Mouse (Mus musculus) heart, postnatal 36 days (tissue): Measurements from ENCODE around the gene Syf2. TPM values are rescaled to one million over a fixed set of nuclear protein-coding genes. Genes with fewer than 3 reads are reported as not detected.
A peak's percentile ranks its signal among the peaks of the same experiment; 100 is the strongest.
"Not testable (repeated sequence)": the region's sequence is repeated elsewhere in the genome, so short reads cannot be mapped to it uniquely, and the experiment has no call there.

Experiments
- DNase-seq, 2 experiments: peaks; one replicate each; pipeline ENCODE4 v3.0.0; 2021 to 2022
- intact Hi-C: fragments of 180-260 bp; cut with DNase I; formaldehyde crosslinking; loops from one replicate; pipeline ENCODE4 v1.15.1; 2025
- total RNA-seq, 2 experiments: library from RNA; stranded (reverse); gene quantifications; 2 replicates each; pipeline ENCODE4 v1.2.3; 2021

Gene Syf2
- 10 to 100 TPM; 56.1 to 65.6 TPM for total RNA-seq

DNA sequence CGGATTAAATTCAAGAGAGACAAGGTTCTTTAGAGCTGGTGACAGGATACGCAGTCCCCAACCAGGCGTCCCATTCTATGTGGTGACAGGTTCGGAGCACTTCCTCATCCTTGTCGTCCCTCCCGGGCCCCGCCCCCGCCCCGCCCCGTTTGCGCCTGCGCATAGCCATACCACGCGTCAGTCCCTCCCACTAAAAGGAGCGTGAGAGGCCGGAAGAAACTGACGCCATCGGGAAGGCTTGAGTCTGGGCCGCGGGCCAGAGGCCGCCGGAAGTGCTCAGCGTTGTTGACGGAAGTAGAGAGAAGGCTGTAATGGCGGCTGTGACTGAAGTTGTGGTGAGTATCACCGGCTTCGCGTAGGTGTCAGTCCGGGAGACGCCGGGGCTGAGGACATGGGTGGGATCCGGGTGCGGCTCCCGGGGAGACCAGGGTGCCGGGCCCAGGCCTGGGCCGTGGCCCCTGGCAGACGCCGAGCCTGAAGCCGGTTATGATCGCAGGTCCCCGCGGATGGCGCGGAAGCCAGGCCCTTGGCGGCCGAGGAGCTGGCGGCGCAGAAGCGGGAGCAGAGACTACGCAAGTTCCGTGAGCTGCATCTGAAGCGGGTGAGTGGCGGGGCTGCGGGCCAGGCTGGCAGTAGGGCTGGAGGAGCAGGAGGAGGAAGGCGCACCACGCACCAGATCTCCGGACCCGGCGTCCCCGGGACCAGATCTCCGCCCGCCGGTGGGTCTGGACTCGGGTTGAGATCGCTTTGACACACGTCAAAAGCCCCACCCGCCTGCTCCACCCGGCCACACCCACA, at the start of gene Syf2:
TSS of gene Syf2 (plus strand) at position 215 of the 798 bp plus-strand sequence.
- DNase-seq, result peak; percentile 92
- intact Hi-C loops, result loop anchor here (5.0 kb wide), 2 partner anchors 401 to 421 kb away; partner anchors contain the start of gene Srrm1

DNA sequence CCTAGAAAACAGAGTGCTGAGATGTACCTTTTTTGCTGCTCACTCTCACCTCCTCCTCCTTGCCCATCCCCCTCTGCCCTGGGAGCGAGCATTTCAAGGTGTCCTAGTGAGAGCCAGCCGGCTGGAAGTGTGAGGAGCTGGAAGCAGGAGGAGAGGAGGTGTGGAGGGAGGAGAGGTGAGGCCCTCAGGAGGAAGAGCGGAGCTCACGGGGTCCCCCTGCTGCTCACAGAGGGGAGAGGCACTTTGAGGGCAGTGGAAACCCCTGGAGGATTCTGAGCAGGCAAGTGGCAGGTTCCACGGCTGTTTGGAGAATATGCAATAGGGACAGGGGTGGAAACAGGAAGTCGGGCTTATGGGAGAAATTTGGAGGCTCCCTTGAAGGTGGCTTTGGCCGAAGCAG, 47.4 kb upstream of the Syf2 start:
- intact Hi-C loops, result no loop called here
- peak in 1 of 2 experiments; percentile 15 for DNase-seq

DNA sequence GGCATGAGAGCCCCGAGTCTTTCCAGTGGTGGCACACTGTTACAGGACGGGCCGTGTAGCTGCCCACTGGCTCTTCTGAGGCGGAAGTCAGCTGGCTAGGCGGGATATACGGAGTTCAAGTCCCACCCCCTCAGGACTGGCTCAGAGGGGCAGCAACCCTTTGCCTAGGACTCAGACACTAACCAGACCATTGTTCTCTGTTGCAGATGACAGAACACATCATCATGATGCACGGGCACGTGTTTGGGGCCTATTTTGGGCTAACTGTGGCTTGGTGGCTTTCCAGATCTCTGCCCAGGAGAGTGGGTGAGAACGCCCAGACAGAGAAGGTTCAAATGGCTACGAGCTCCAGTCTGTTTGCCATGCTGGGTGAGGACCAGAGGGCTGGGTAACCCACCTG, 46.9 kb upstream of the Syf2 start:
- peak; percentile 14 to 23 for DNase-seq
- intact Hi-C loops, result no loop called here

DNA sequence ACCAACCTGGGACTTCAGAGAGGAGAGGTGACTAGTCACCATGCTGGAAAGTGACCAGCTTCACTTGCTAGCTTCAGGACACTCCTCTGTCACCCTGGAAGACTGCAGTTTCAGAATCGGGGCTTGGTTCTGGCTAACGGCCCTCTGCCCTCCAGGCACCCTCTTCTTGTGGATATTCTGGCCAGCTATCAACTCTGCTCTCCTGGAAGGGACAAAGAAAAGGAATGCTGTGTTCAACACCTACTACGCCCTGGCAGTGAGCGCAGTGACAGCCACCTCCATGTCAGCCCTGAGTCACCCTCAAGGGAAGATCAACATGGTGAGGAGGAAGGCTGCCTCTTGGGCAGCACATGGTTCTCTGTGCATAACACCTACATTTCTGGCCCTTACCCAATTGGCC, 46.3 kb upstream of the Syf2 start:
- intact Hi-C loops, result no loop called here
- DNase-seq, result no peak

DNA sequence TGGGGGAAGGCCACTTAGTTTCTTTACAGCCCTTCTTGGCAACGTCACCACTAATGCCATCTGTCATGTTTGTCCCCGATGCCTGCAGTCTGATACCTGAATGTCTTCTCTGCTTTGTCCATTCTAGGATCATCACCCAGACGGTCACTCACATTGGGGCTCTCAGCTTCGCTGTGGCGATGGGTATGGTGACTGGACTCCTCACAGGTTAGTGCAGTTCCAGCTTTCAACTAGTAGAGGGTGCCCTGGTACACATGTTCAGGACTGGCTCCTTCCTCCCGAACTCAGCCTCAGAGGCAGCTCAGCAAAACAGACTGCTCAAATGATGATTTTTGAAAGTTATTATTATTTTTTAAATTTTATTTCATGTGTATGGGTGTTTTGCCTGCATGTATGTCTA, 38.6 kb upstream of the Syf2 start:
- DNase-seq, result peak; percentile 57 to 69
- intact Hi-C loops, result loop anchor here (5.0 kb wide), 1 partner anchor 65 kb away; no protein-coding TSS in a partner anchor

DNA sequence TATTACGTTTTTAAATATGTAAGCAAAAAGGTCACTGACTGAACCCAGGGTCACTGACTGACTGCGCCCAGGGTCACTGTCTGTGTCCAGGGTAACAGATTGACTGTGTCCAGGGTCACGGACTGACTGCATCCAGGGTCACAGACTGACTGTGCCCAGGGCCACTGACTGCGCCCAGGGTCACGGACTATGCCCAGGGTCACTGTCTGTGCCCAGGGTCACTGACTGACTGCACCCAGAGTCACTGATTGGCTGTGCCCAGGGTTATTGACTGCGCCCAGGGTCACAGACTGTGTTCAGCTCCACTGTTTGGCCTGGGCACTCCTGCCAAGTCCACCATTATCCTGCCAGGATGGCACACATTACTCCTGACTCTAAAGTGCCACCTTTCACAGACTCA, 33.4 kb upstream of the Syf2 start:
- DNase-seq, result no peak
- intact Hi-C loops, result no loop called here

DNA sequence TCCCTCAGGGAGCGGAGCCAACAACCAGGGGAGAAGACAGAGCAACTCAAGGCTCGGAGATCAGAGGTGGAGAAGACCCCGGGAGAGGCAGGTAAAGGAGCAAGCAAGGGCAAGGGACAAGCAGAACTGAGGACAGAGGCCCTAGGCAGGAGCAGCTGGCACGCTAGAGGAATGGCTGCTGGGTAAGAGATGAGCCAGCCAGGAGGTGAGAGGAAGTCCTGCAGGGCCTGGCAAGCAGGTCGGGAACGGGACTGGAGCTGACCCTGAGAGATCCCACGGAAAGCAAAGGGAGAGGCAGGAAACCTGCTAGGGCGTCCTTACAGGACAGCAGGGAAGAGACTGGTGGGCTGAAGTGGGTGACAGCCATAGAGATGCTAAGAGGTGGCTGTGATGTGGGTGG, 29.6 kb upstream of the Syf2 start:
- DNase-seq, result no peak

DNA sequence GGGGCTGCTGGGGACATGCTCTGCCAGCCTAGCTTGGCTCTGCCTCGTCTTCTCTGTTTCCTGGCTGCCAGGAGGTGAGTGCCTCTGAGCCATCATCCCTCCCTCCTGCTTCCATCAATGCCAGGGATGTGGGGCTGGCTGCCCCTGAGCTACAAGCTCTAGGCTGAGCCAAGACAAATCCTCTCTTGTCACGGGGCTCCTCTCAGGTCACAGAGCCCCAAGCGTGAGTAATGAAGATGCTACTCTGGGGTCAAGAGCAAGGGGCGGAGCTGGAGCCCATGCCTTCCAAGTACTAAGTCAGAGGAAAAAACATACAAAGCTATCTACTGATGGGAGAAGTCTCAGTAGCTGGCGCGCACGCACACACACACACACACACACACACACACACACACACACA, 27.7 kb upstream of the Syf2 start:
- intact Hi-C loops, result no loop called here
- no peak for DNase-seq

More for the DNA sequence above, 29.6 kb upstream of the Syf2 start:
- intact Hi-C loops, result no loop called here

DNA sequence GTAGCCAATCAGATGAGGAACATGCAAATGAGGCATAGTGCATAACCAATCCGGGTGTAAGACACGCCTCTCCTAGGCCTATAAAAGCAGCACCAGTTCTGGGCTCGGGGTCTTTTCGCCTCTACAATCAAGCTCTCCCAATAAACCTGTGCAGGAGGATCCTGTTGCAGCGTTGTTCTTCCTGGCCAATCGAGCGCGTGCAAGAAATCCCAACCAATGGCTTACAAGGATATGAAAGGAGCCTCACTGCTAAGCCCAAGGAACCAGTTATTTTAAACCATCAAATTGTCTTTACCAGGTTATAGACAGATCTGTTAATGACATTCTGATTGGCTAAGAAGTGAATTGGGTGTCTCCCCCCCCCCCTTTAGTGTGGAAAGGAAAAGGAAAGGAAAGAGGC, 19.3 kb upstream of the Syf2 start:
- intact Hi-C loops, result not testable (repeated sequence)

DNA sequence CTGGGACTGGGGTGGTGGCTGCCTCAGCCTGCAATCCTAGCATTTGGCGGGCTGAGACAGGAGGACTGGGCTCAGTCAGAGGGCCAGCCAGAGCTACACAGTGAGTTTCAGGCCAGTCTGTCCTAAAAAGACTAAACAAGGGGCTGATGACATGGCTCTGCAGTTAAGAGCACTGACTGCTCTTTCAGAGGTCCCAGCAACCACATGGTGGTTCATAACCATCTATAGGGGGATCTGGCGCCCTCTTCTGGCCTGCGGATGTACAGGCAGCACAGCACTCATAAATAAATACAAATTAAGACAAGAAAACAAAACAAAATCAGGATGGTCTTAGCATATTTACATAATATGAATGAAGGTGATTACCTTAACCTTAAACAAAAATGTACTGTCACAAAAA, 17.3 kb upstream of the Syf2 start:
- DNase-seq, result peak; percentile 71 to 81
- intact Hi-C loops, result no loop called here

More for the DNA sequence above, 19.3 kb upstream of the Syf2 start:
- DNase-seq, result not testable (repeated sequence)

DNA sequence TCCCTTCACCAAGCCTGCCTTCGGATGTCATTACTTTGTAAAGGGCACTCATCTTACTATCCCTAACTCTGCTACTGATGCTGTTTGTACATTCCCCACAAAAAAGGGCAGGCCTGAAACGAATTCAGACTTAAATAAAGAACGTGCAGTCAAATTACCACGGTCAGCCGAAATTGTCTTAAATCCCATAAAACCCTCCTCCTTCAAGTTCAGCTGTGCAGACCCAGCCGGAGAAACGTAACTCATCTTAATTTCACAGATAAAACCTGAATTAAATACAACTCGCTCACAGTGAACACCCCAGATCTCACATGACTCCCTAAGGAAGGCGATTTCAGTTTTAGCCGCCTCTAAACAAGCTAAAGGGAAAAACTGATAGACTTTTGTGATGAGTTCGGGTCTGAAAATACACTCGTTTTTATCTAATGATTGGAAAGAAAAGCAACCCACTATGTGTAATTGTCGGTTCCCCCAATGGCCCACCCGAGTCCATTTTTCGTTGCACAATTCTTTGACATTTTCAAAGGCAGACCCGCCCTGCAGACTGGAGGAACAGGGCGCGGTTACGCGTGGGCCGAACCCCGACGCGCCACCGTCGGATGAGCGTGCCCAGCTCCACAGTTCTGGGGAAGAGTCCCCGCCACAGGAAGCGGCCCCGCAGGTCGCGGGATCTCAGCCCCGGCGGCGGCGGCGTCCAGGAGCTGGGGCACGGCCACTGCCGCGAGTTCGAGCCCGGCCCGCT, 16.4 kb upstream of the Syf2 start:
- intact Hi-C loops, result no loop called here
- DNase-seq, result no peak

DNA sequence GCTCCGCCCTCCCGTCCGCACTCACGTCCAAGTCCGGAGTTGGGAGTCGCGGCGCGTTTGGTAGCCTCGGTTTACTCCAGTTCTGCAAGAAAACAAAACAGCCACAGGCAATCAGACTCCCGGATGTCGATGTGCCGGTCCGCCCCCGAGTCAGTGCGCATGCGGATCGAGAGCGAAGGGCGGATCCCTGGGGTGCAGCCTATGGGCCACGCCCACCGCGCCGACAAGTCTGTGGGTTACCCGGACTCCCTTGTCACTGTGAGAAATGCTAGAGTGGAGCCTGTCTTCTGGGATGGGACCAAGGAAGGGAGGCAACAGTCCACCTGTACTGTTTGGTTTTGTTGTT, 15.9 kb upstream of the Syf2 start, which contains the start of gene Tmem50a:
TSS of gene Tmem50a (minus strand) at position 161 of the 346 bp plus-strand sequence.
- peak; percentile 95 for DNase-seq
- intact Hi-C loops, result no loop called here

DNA sequence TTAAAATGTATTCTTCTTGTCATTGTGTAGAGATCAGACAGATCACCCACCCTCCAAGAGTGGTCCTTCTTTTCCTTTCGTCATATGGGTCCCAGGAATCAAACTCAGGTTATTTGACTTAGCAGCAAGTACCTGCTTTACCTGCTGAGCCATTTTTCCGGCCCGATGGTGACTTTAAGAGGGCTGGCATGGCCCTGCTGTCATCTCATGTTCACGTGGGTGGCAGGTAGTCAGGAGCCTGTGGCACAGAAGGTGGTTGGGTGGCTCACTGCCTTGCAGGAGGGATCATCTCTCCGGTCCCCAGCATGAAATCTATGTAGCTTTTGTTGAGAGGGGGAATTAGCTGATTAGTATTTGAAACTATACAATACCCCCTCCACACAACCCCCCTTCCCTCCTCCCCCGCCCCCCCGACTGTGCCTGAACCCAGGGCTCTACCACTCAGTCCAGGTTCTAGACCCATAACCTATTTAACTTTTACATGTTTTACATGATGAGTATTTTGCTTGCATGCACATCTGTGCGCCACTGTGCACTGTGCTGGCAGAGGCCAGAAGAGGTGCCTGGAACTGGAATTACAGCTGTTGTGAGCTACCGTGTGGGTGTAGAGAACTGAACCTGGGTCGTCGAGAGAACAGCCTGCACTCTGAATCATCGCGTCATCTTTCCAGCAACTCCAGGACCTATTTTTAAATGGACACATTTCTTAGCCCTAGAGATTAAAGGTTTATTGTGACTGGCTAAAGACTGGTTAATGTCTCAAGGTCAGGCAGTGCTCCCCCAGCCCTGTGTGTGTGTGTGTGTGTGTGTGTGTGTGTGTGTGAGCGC, 15.3 kb upstream of the Syf2 start:
- no peak for DNase-seq
- intact Hi-C loops, result no loop called here

DNA sequence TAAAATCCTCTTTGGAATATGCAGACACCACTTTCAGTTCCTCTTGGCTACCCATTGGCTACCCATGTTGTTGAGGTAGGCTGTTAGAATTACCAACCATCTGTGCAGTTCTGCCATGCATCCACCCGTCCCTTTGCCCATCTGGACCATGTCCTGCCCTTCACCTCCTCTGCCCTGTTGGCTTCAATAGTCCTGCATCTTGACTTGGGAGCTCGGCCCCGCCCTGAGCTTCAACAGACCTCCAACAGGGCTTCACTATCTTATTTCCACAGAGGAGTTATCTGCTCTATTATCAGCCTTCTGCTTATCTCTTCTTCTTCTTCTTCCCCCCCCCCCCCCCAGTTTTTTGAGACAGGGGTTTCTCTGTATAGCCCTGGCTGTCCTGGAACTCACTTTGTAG, 13.5 kb upstream of the Syf2 start:
- intact Hi-C loops, result no loop called here
- DNase-seq, result no peak

DNA sequence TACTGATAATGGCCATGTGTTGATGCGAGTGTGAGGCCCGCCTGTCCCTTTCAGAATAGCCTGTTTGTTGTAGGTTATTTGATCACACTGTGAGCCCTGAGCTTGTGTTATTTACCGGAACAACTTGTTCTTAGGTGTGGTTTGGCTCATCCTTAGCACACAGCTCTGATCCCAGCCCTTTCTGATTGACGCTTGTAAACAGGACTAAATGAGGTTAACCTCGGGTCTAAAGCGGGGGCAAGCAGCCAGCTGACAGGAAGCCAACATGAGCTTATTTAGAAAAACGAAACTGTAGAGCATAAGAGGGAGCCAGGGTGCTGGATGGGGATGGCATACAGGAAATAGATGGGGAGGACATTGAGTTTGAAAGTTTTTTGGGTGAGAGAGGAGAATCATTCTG, 12.3 kb upstream of the Syf2 start:
- intact Hi-C loops, result no loop called here
- DNase-seq, result peak; percentile 69 to 76

DNA sequence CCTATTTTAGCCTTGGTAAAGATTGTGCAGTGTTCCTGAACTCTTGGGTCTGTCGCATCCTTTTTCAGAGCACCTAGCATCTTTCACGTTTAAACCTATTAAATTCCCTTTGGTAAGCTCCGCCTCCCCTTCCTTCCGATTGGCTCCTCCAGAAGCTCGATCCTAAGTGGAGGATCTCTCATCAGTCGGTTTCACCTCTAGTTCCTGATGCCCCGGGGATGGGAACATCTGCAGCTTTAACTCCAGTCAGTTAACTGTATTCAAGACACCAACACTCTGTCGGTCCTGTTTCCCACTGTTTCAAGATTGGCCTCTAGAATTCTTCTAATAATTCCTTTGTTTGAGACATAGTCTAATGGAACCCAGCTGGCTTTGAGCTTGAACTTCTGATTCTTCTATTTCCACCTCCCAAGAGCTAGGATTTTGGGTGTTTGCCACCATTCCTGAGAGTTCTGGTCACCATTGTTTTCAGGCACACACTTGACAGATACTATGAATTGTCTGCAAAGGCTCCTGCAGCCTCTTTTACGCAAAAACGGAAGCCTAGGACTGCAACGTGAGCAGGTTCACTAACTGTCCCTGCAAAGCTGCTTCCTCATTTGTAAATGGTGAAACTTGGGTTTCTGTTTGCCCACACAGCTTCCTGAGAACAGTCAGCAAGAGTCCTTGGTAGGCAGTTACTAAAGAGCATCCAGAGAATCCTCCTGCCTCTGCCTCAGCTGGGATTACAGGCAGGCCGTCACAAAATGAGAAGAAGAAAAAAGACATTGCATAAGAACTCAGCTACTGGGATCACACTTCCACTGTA, 10.8 kb upstream of the Syf2 start:
- intact Hi-C loops, result no loop called here
- no peak for DNase-seq

DNA sequence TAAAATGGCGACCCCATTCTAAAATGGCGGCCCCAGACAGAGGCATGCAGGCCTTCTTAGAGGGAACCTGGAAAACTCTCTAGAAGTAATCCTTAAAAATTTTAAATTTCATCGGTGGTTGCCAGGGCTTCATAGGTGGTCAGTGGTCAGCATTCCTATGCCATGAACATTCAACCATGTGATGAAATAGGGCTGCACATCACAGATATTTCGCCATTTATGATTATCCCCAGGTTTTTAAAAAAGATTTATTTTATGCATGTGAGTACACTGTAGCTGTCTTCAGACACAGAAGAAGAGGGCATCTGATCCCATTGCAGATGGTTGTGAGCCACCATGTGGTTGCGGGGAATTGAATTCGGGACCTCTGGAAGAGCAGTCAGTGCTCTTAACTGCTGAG, 10.1 kb upstream of the Syf2 start:
- DNase-seq, result no peak
- intact Hi-C loops, result no loop called here

DNA sequence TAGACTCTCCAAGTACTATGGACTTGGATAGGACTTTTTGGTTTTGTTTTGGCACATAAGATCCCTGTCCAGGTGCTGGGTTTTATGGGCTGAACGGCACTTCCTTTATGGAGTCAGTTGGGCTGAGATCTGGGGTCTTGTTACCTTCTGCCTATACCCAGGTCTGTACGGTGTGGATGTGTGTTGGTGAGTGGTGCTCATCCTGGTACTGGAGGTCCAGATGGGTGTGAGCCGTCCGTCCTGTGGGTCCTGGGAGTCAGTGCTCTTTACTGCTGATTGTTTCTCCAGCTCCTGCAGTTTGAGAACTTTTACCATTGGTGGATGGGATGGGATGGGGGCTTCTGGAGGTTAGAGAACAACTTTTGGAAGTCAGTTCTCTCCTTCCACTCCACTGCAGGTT, 9.0 kb upstream of the Syf2 start:
- intact Hi-C loops, result no loop called here
- DNase-seq, result no peak

DNA sequence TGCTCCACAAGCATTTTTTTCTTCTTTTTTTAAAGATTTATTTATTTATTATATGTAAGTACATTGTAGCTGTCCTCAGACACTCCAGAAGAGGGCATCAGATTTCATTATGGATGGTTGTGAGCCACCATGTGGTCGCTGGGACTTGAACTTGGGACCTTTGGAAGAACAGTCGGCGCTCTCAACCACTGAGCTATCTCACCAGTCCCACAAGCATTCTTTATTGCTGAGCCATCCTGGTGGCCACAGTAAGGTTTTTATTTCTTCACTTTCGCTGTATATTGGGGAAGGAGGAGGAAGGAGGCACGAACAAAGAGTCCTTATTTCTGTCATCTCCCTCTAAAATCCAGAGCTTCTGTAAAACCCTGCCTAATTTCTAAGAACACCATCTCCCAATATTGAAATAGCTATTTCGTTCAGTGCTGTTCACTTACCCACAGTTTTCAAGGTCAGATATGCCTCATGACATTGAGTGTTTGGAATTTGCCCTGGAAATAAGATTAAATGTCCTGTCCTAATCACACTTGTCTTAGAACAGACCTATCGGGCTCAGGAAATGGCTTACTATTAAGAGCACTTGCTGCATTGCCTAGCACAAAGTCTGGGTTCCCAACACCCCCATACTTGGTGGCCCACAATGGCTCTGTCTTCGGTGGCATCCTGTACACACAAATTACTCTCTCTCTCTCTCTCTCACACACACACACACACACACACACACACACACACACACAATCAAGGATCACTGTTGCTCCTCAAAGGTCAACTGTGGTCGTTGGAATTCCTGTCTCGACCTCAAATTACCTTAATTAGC, 8.4 kb upstream of the Syf2 start:
- peak; percentile 14 to 35 for DNase-seq
- intact Hi-C loops, result no loop called here

DNA sequence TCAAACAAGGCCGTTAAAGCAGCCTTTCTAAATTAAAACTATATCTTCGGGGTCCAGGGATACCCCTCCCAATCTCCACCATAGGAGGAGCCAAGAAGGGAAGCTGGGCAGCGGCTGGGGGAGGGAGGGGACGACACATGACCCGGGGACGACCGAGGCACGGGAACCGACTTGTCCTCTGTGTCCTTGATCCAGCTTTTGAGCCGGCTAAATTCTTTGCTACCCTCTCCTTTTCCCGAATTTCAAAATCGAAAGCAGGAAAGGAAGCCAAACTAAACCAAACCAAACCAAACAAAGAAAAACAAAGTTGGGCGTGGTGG, 7.8 kb upstream of the Syf2 start:
- DNase-seq, result peak; percentile 74 to 80
- intact Hi-C loops, result no loop called here
